Mouse (Mus musculus): Measurements from ENCODE around the gene Dnpep. TPM values are rescaled to one million over a fixed set of nuclear protein-coding genes. Genes with fewer than 3 reads are reported as not detected.

The Dnpep gene
- polyA plus RNA-seq (2012; rRNA removed) = 102 and 138 TPM in 2 replicates

DNA sequence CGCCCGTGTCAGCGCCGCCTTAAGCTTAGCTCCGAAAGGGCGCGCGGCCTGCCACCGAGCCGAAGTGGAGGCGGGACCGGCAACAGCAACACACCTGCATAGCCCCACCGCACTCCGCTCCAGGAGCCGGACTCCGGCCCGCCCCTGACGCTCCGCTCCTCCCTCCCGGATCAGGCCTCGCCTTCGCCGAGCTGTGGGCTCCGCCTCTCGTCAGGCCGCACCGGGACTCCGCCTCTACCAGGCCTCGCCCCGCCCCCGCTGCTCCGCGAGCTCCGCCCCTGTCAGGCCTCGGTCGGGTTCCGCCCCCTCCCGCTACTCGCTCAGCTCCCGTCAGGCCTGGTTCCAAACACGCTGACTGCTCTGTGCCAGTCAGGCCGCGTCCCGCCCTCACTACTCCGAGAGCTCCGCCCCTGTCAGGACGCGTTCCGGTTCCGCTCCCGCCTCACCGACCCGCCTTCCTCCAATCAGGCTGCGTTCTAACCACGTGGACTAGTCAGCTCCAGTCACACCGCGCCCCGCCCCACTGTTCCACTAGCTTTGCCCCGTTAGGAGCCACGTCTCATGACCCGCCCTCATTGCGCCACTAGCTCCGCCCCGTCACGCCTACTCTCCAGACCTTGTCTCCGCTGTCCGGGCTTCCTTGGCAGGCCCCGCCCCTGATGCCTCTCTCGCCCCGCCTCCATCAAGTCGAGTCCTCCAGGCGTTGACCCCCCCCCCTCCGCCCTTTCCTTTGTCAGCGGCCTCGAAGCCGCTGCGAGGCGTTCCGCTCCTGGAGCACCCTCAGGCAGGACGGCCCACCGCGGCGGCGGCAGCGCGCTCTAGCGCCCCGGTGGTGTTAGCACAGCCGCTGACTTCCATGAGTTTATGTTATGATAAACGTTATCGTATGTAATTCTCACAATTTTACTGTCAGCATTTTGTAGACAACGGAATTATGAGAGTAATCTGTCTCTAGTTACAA lies at the start of gene Dnpep:
Gene Dnpep, minus strand, starts transcription at position 750 of the 961 bp plus-strand sequence.

GRCm38 (mm10) chr1:75360112-75361031 lies 42.6 kb upstream of the Dnpep start, which contains the start of gene Des:
Gene Des, plus strand, starts transcription at chr1:75360329.

DNA sequence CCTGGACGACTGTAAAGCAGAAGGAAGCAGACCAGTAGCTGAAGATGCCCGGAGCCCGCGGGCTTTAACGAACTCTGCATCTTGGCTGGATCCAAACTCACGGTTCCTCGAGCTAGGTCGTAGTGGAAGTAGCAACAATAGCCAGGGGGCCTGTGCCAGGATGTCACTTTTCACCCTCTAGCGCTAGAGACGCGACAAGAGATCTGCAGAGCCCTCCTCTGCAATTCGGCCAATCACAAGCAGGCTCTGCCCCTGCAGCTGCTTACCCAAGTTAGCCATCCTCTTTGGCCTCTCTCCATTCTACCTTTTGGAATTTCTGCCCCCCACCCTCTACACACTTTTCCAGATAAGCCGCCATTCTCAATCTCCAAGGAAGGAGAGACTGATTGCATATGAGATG lies 39.6 kb downstream of the Dnpep start, which contains the start of gene Resp18:
Gene Resp18, minus strand, starts transcription at position 188 of the 400 bp plus-strand sequence.

GRCm38 (mm10) chr1:75264091-75264880 lies 53.5 kb downstream of the Dnpep start, which contains the start of gene Ptprn:
Gene Ptprn, minus strand, starts transcription at chr1:75264502.

Other genes starting within 250 kb of the Dnpep start
- gene Nhej1, start 192.8 kb downstream of the Dnpep start, polyA plus RNA-seq (2012; rRNA removed) = 4.5 and 5.2 TPM in 2 replicates
- gene Slc23a3, start 184.1 kb downstream of the Dnpep start, polyA plus RNA-seq (2012; rRNA removed) = 0.10 TPM in 2 replicates
- 50.0 and 55.5 TPM in 2 replicates for gene Cnppd1, start 175.3 kb downstream of the Dnpep start, polyA plus RNA-seq (2012; rRNA removed)
- gene Retreg2, start 175.2 kb downstream of the Dnpep start, polyA plus RNA-seq (2012; rRNA removed) = 57.7 and 66.7 TPM in 2 replicates
- 29.5 and 43.8 TPM in 2 replicates for gene Zfand2b, start 149.3 kb downstream of the Dnpep start, polyA plus RNA-seq (2012; rRNA removed)
- gene Abcb6, start 137.6 kb downstream of the Dnpep start, polyA plus RNA-seq (2012; rRNA removed) = 23.4 and 24.9 TPM in 2 replicates
- 24.4 and 26.5 TPM in 2 replicates for gene Ankzf1, start 125.8 kb downstream of the Dnpep start, polyA plus RNA-seq (2012; rRNA removed)
- 18.6 and 27.4 TPM in 2 replicates for gene Atg9a, start 125.8 kb downstream of the Dnpep start, polyA plus RNA-seq (2012; rRNA removed)
- 16.4 and 29.6 TPM in 2 replicates for gene Glb1l, start 107.2 kb downstream of the Dnpep start, polyA plus RNA-seq (2012; rRNA removed)
- gene Stk16, start 107.2 kb downstream of the Dnpep start, polyA plus RNA-seq (2012; rRNA removed) = 197 and 230 TPM in 2 replicates
- gene Tuba4a, start 98.1 kb downstream of the Dnpep start, polyA plus RNA-seq (2012; rRNA removed) = 12.2 and 15.6 TPM in 2 replicates
- not detected in 2 replicates for gene A630095N17Rik, start 85.9 kb downstream of the Dnpep start, polyA plus RNA-seq (2012; rRNA removed)
- 32.0 and 36.4 TPM in 2 replicates for gene Dnajb2, start 81.6 kb downstream of the Dnpep start, polyA plus RNA-seq (2012; rRNA removed)
- 11.9 and 13.4 TPM in 2 replicates for gene Ptprn, start 53.5 kb downstream of the Dnpep start, polyA plus RNA-seq (2012; rRNA removed)
- gene Resp18, start 39.6 kb downstream of the Dnpep start, polyA plus RNA-seq (2012; rRNA removed) = 9.7 and 17.3 TPM in 2 replicates
- 5.1 and 15.4 TPM in 2 replicates for gene Des, start 42.3 kb upstream of the Dnpep start, polyA plus RNA-seq (2012; rRNA removed)
- gene Speg, start 57.3 kb upstream of the Dnpep start, polyA plus RNA-seq (2012; rRNA removed) = 40.6 and 51.1 TPM in 2 replicates
- 50.2 and 71.7 TPM in 2 replicates for gene Gmppa, start 117.9 kb upstream of the Dnpep start, polyA plus RNA-seq (2012; rRNA removed)
- gene Asic4, start 132.4 kb upstream of the Dnpep start, polyA plus RNA-seq (2012; rRNA removed) = 12.8 and 13.3 TPM in 2 replicates
- gene Chpf, start 161.3 kb upstream of the Dnpep start, polyA plus RNA-seq (2012; rRNA removed) = 29.6 and 30.3 TPM in 2 replicates
- 9.1 and 16.2 TPM in 2 replicates for gene Tmem198, start 161.5 kb upstream of the Dnpep start, polyA plus RNA-seq (2012; rRNA removed)
- 96.8 and 109 TPM in 2 replicates for gene Obsl1, start 188.5 kb upstream of the Dnpep start, polyA plus RNA-seq (2012; rRNA removed)
- gene Inha, start 189.1 kb upstream of the Dnpep start, polyA plus RNA-seq (2012; rRNA removed) = 19.5 and 20.7 TPM in 2 replicates
- 32.0 and 34.6 TPM in 2 replicates for gene Stk11ip, start 203.5 kb upstream of the Dnpep start, polyA plus RNA-seq (2012; rRNA removed)
- 47.3 and 55.0 TPM in 2 replicates for gene Slc4a3, start 228.3 kb upstream of the Dnpep start, polyA plus RNA-seq (2012; rRNA removed)